Mouse (Mus musculus) kidney, adult 11 months (tissue): Measurements from ENCODE around the gene Ebf4.

Experiments
- DNase-seq: peaks from one replicate; pipeline ENCODE4 v3.0.0; 2022

The Ebf4 gene

GRCm38 (mm10) chr2:130388796-130389195 is 93.8 kb downstream of the Ebf4 start:
- DNase-seq, result no peak

GRCm38 (mm10) chr2:130390993-130391625 is 96.1 kb downstream of the Ebf4 start:
- DNase-seq, result no peak

GRCm38 (mm10) chr2:130392836-130393235 is 97.9 kb downstream of the Ebf4 start:
- DNase-seq, result no peak

- no peak for DNase-seq
Observed at GRCm38 (mm10) chr2:130395696-130396095, 100.7 kb downstream of the Ebf4 start.

- no peak for DNase-seq
Observed at GRCm38 (mm10) chr2:130397186-130397985, 102.4 kb downstream of the Ebf4 start, which contains the start of gene Cpxm1. Cpxm1 (minus strand) TSS chr2:130397574.

- DNase-seq, result no peak
Observed at GRCm38 (mm10) chr2:130398091-130398490, 103.1 kb downstream of the Ebf4 start.

GRCm38 (mm10) chr2:130400046-130400445 is 105.1 kb downstream of the Ebf4 start:
- DNase-seq, result no peak

GRCm38 (mm10) chr2:130401891-130402290 is 106.9 kb downstream of the Ebf4 start:
- no peak for DNase-seq

GRCm38 (mm10) chr2:130404939-130405338 is 110.0 kb downstream of the Ebf4 start, which contains the start of the genes Gm28372 and 1700020A23Rik:
Gm28372 (plus strand) TSS chr2:130405239.
1700020A23Rik (plus strand) TSS chr2:130405259.
- DNase-seq, result no peak

GRCm38 (mm10) chr2:130406178-130406577 is 111.2 kb downstream of the Ebf4 start, which contains the start of gene Tmem239:
Tmem239 (plus strand) TSS chr2:130406478.
- no peak for DNase-seq

GRCm38 (mm10) chr2:130408194-130408593 is 113.2 kb downstream of the Ebf4 start:
- DNase-seq, result no peak

GRCm38 (mm10) chr2:130411558-130412495 is 116.9 kb downstream of the Ebf4 start:
- peak; percentile 63 for DNase-seq

GRCm38 (mm10) chr2:130412775-130413174 is 117.8 kb downstream of the Ebf4 start:
- DNase-seq, result no peak

GRCm38 (mm10) chr2:130414094-130414856 is 119.3 kb downstream of the Ebf4 start:
- no peak for DNase-seq
